Mouse (Mus musculus): ENCODE measurements around the gene Phf12. TPM values are rescaled to one million over a fixed set of nuclear protein-coding genes. Genes with fewer than 3 reads are reported as not detected.
A peak's percentile ranks its signal among the peaks of the same experiment; 100 is the strongest.

The Phf12 gene
- total RNA-seq (2015; ENCODE audit: low replicate concordance), result 45.7 and 92.3 TPM in 2 replicates
- 27.2 and 39.9 TPM in 2 replicates for total RNA-seq (2017; ENCODE audit: low replicate concordance)

GRCm38 (mm10) chr11:77982441-77982905 is at the start of gene Phf12:
TSS of gene Phf12 (plus strand) at chr11:77982754.
- peak; percentile 81 for ATAC-seq (replicated peaks; ENCODE audit: low FRiP score, poor library complexity, severe bottlenecking)

- no peak for ATAC-seq (replicated peaks; ENCODE audit: low FRiP score, poor library complexity, severe bottlenecking)
Observed at GRCm38 (mm10) chr11:77934111-77934521, 48.4 kb upstream of the Phf12 start.

- ATAC-seq (replicated peaks; ENCODE audit: low FRiP score, poor library complexity, severe bottlenecking), result no peak
Observed at GRCm38 (mm10) chr11:77934568-77935311, 47.8 kb upstream of the Phf12 start.

GRCm38 (mm10) chr11:77936846-77937245 is 45.7 kb upstream of the Phf12 start:
- ATAC-seq (replicated peaks; ENCODE audit: low FRiP score, poor library complexity, severe bottlenecking), result no peak

- ATAC-seq (replicated peaks; ENCODE audit: low FRiP score, poor library complexity, severe bottlenecking), result no peak
Observed at GRCm38 (mm10) chr11:77937649-77938410, 44.7 kb upstream of the Phf12 start.

GRCm38 (mm10) chr11:77942230-77942629 is 40.3 kb upstream of the Phf12 start:
- no peak for ATAC-seq (replicated peaks; ENCODE audit: low FRiP score, poor library complexity, severe bottlenecking)

- ATAC-seq (replicated peaks; ENCODE audit: low FRiP score, poor library complexity, severe bottlenecking), result no peak
Observed at GRCm38 (mm10) chr11:77947860-77948259, 34.7 kb upstream of the Phf12 start.

GRCm38 (mm10) chr11:77950125-77950685 is 32.3 kb upstream of the Phf12 start:
- no peak for ATAC-seq (replicated peaks; ENCODE audit: low FRiP score, poor library complexity, severe bottlenecking)

GRCm38 (mm10) chr11:77950797-77951228 is 31.7 kb upstream of the Phf12 start:
- ATAC-seq (replicated peaks; ENCODE audit: low FRiP score, poor library complexity, severe bottlenecking), result no peak

- peak; percentile 50; the same call in 1 of the 2 replicates for ATAC-seq (replicated peaks; ENCODE audit: low FRiP score, poor library complexity, severe bottlenecking)
Observed at GRCm38 (mm10) chr11:77953671-77954070, 28.9 kb upstream of the Phf12 start.

- no peak for ATAC-seq (replicated peaks; ENCODE audit: low FRiP score, poor library complexity, severe bottlenecking)
Observed at GRCm38 (mm10) chr11:77956428-77956827, 26.1 kb upstream of the Phf12 start.

- ATAC-seq (replicated peaks; ENCODE audit: low FRiP score, poor library complexity, severe bottlenecking), result no peak
Observed at GRCm38 (mm10) chr11:77958268-77958667, 24.3 kb upstream of the Phf12 start.

GRCm38 (mm10) chr11:77958932-77959331 is 23.6 kb upstream of the Phf12 start:
- ATAC-seq (replicated peaks; ENCODE audit: low FRiP score, poor library complexity, severe bottlenecking), result no peak

- no peak for ATAC-seq (replicated peaks; ENCODE audit: low FRiP score, poor library complexity, severe bottlenecking)
Observed at GRCm38 (mm10) chr11:77960199-77960598, 22.4 kb upstream of the Phf12 start.

- no peak for ATAC-seq (replicated peaks; ENCODE audit: low FRiP score, poor library complexity, severe bottlenecking)
Observed at GRCm38 (mm10) chr11:77960898-77961297, 21.7 kb upstream of the Phf12 start.

GRCm38 (mm10) chr11:77962946-77963345 is 19.6 kb upstream of the Phf12 start:
- no peak for ATAC-seq (replicated peaks; ENCODE audit: low FRiP score, poor library complexity, severe bottlenecking)

GRCm38 (mm10) chr11:77964415-77965095 is 18.0 kb upstream of the Phf12 start:
- no peak for ATAC-seq (replicated peaks; ENCODE audit: low FRiP score, poor library complexity, severe bottlenecking)

GRCm38 (mm10) chr11:77965101-77966036 is 17.2 kb upstream of the Phf12 start:
- ATAC-seq (replicated peaks; ENCODE audit: low FRiP score, poor library complexity, severe bottlenecking), result no peak

- no peak for ATAC-seq (replicated peaks; ENCODE audit: low FRiP score, poor library complexity, severe bottlenecking)
Observed at GRCm38 (mm10) chr11:77966037-77966391, 16.5 kb upstream of the Phf12 start.
